Mouse (Mus musculus): ENCODE data around the gene Fam83b. TPM values are rescaled to one million over a fixed set of nuclear protein-coding genes. Genes with fewer than 3 reads are reported as not detected.

The Fam83b gene
- polyA plus RNA-seq, 1 experiment from 2014 or later = 2.2 TPM

GRCm38 (mm10) chr9:76553758-76554157 is 13.2 kb downstream of the Fam83b start:
- Histone ChIP-seq H3K9me3 (no peaks in the 10 kb centered on the region), H3K4me3 (no peak overlapping the region), H3K4me2 (replicated peaks) (no peak overlapping the region), H3K4me1 (no peaks in the 10 kb centered on the region), H3K36me3 (no peaks in the 10 kb centered on the region), H3K27me3 (no peaks in the 10 kb centered on the region), H3K27ac (no peak overlapping the region), H3K9ac (no peak overlapping the region)
- ATAC-seq (ENCODE audit: low FRiP score, low read depth) = no peak
- 52% methylated on average over 2 of the region's 2 CpGs for WGBS

GRCm38 (mm10) chr9:76553115-76553514 is 13.8 kb downstream of the Fam83b start:
- Histone ChIP-seq H3K9ac (no peak overlapping the region), H3K36me3 (no peaks in the 10 kb centered on the region), H3K4me2 (replicated peaks) (no peak overlapping the region), H3K4me1 (no peaks in the 10 kb centered on the region), H3K4me3 (no peak overlapping the region), H3K27ac (no peak overlapping the region), H3K27me3 (no peaks in the 10 kb centered on the region), H3K9me3 (no peaks in the 10 kb centered on the region)
- WGBS = 58% methylated on average over 1 of the region's 1 CpGs
- no peak for ATAC-seq (ENCODE audit: low FRiP score, low read depth)

- Histone ChIP-seq H3K4me1 (no peaks in the 10 kb centered on the region), H3K4me3 (no peak overlapping the region), H3K9me3 (no peaks in the 10 kb centered on the region), H3K9ac (no peak overlapping the region), H3K27ac (no peak overlapping the region), H3K4me2 (replicated peaks) (no peak overlapping the region), H3K36me3 (no peaks in the 10 kb centered on the region), H3K27me3 (no peaks in the 10 kb centered on the region)
- 60% methylated on average over 3 of the region's 3 CpGs for WGBS
- ATAC-seq (ENCODE audit: low FRiP score, low read depth) = no peak
Measured at GRCm38 (mm10) chr9:76546714-76547113, 20.2 kb downstream of the Fam83b start.

DNA sequence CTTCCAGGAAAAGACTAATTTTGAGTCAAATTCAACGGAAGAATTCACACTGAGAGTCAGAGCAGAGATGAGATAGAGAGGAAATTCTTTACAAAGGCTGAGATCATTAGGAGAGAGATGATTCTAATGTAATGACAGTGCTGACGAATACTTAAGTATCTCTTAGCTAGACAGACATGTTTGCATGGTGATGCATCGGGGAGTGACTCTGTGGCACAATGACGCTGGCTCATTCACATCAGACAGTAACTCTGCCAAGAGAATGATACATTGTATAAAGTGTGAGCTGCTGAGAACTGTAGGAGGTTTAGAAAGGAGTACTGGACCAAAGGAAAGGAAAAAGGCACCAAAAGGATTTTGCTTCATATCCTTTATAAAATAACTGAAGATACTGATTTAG is 26.2 kb downstream of the Fam83b start:
- H3K27ac ChIP-seq = no peak overlapping the region
- H3K9me3 ChIP-seq = no peaks in the 10 kb centered on the region
- no peak for ATAC-seq (ENCODE audit: low FRiP score, low read depth)
- H3K4me1 ChIP-seq = no peaks in the 10 kb centered on the region
- H3K36me3 ChIP-seq = no peaks in the 10 kb centered on the region
- no peak overlapping the region for H3K4me3 ChIP-seq
- no peaks in the 10 kb centered on the region for H3K27me3 ChIP-seq
- H3K9ac ChIP-seq = no peak overlapping the region
- WGBS = 80% methylated on average over 4 of the region's 4 CpGs
- no peak overlapping the region for H3K4me2 ChIP-seq (replicated peaks)

DNA sequence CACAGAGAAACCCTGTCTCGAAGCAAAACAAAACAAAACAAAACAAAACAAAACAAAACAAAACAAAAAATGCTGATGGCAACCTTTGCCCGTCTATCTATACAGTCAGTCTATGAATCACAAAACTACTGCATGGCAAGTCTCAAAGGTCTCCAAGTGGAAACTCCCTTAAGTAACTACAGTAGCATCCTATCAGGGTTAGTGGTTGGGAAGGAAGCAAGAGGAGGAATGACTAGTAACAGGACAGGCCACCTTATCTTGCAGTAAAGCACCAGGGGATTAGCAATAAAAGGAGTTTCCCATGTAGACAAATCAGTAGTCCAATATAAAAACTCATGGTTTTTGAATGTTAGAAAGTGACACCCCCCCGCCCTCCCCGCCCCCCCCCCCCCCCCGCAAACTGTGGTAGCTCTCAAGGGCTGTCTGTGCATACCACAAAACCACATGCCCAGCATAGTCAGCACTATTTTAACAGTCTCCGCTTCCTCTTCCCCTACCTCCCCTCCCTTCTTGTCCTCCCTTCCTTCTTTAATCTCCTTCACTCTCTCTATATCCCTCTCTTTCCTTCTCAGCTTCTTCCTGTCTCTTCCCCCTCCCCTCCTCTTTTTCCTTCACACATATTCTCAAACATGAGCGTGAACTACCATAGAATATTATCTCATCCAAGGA is 26.8 kb downstream of the Fam83b start:
- ATAC-seq (ENCODE audit: low FRiP score, low read depth) = no peak
- H3K9me3 ChIP-seq = no peaks in the 10 kb centered on the region
- WGBS = 94% methylated on average over 3 of the region's 7 CpGs
- no peaks in the 10 kb centered on the region for H3K36me3 ChIP-seq
- no peak overlapping the region for H3K4me3 ChIP-seq
- no peaks in the 10 kb centered on the region for H3K4me1 ChIP-seq
- no peaks in the 10 kb centered on the region for H3K27me3 ChIP-seq
- H3K9ac ChIP-seq = no peak overlapping the region
- no peak overlapping the region for H3K27ac ChIP-seq
- H3K4me2 ChIP-seq (replicated peaks) = no peak overlapping the region

DNA sequence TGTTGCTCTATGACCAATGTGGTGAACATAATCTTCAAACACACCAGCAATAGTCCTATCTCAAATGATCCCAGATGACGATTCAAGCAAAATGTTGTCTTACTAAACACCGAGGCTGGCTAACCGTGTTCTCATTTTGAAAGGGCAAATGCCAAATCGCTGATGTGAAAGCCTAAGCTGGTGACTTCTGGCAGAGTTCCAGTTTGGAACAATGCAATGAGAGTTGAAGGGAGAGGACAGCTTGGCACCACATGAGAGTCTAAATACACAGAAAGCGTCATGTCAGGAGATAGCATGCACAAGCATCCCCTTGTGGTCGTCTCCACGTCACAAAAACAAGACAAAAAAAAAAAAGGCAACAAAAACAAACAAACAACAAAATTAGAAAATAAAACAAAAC is 27.6 kb downstream of the Fam83b start:
- H3K9me3 ChIP-seq = no peaks in the 10 kb centered on the region
- no peaks in the 10 kb centered on the region for H3K4me1 ChIP-seq
- no peak overlapping the region for H3K27ac ChIP-seq
- no peak overlapping the region for H3K4me2 ChIP-seq (replicated peaks)
- WGBS = 87% methylated on average over 7 of the region's 7 CpGs
- no peak overlapping the region for H3K9ac ChIP-seq
- no peaks in the 10 kb centered on the region for H3K36me3 ChIP-seq
- H3K27me3 ChIP-seq = no peaks in the 10 kb centered on the region
- ATAC-seq (ENCODE audit: low FRiP score, low read depth) = no peak
- H3K4me3 ChIP-seq = no peak overlapping the region

DNA sequence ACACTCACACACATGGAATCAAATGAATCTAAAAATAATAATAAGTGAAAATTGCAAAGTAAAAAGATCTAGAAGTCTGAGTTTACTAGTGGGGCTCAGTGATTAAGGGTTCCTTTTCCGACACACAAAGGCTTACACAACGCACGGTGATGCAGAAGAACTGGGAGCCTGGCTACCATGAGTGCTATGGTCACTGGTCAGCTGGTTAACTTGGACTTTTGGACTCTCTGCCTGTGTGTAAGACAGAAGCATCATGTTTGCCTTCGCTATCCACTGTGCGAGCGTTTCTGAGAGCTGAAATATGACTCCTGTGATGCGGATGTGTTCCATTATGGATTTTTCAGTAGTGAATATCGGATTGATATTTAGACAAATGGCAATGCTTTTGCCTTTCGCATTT is 30.9 kb downstream of the Fam83b start:
- no peak for ATAC-seq (ENCODE audit: low FRiP score, low read depth)
- Histone ChIP-seq H3K4me1 (no peaks in the 10 kb centered on the region), H3K27ac (no peak overlapping the region), H3K27me3 (no peaks in the 10 kb centered on the region), H3K9ac (no peak overlapping the region), H3K4me2 (replicated peaks) (no peak overlapping the region), H3K4me3 (no peak overlapping the region), H3K9me3 (no peaks in the 10 kb centered on the region), H3K36me3 (no peaks in the 10 kb centered on the region)
- WGBS = 83% methylated on average over 9 of the region's 9 CpGs

DNA sequence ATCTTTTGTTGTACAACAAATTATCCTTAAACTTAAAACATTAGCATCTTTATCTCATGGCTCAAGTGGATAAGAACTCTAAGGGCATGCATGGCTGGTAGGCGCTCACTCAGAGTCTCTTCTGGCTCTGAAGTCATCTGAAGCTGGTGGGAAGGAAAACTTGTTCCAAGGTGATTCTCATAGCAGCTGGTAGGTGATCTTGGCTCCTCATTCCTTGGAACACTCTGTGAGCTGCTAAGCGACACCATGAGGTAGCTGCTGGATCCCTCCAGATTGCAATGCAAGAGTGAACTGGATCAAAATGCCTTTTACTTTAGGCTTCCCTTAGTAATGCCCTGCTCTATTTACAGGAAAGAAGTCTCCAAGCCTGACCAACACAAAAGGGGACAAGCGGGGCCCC is 34.5 kb downstream of the Fam83b start:
- H3K4me1 ChIP-seq = no peaks in the 10 kb centered on the region
- no peak overlapping the region for H3K4me2 ChIP-seq (replicated peaks)
- no peak overlapping the region for H3K27ac ChIP-seq
- no peak for ATAC-seq (ENCODE audit: low FRiP score, low read depth)
- H3K9me3 ChIP-seq = no peaks in the 10 kb centered on the region
- 91% methylated on average over 3 of the region's 3 CpGs for WGBS
- no peaks in the 10 kb centered on the region for H3K36me3 ChIP-seq
- no peak overlapping the region for H3K4me3 ChIP-seq
- no peaks in the 10 kb centered on the region for H3K27me3 ChIP-seq
- H3K9ac ChIP-seq = no peak overlapping the region

DNA sequence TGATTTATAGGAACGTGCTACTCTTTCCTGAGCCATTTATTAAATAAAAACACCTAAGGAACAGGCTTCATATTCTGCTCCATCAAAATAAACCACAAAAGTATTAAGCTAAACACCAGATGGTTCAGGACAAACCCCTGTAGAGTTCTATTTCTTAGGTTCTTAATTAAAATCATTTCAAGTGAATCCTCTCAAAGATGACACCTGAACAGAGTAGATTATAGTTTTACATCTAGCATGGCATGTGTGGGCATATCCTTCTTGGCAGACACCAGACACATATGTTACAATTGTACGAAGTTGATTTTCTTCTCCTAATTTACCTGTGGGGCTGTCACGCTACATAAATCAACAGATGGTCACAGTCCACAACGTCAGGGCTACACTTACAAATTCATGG is 35.5 kb downstream of the Fam83b start:
- no peak for ATAC-seq (ENCODE audit: low FRiP score, low read depth)
- H3K4me1 ChIP-seq = no peaks in the 10 kb centered on the region
- H3K27ac ChIP-seq = no peak overlapping the region
- no peaks in the 10 kb centered on the region for H3K9me3 ChIP-seq
- 71% methylated on average over 4 of the region's 4 CpGs for WGBS
- H3K27me3 ChIP-seq = no peaks in the 10 kb centered on the region
- no peak overlapping the region for H3K4me2 ChIP-seq (replicated peaks)
- H3K9ac ChIP-seq = no peak overlapping the region
- H3K36me3 ChIP-seq = no peaks in the 10 kb centered on the region
- H3K4me3 ChIP-seq = no peak overlapping the region

- Histone ChIP-seq H3K4me2 (replicated peaks) (no peak overlapping the region), H3K36me3 (no peaks in the 10 kb centered on the region), H3K27ac (no peak overlapping the region), H3K4me1 (no peaks in the 10 kb centered on the region), H3K9ac (no peak overlapping the region), H3K27me3 (no peaks in the 10 kb centered on the region), H3K9me3 (no peaks in the 10 kb centered on the region), H3K4me3 (no peak overlapping the region)
- ATAC-seq (ENCODE audit: low FRiP score, low read depth) = no peak
Measured at GRCm38 (mm10) chr9:76525592-76525991, 41.3 kb downstream of the Fam83b start.

DNA sequence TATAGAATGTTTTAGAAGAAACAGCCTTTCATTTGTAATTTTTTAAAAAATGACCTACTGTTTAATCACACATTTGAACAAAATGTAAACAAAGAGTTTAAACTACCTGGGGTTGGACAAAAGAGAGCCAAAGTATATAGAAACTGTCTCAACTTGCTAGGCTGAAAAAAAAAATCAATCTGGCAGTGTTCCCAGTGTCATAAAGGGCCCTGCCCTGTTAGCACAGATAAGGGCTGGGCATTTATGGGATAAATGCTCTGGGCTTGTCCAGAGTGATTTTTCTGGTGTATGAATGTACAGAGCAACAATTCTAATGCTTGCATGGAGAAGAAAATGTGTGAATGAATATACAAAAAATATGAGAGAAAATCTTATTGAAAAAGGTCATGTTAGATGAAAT is 43.8 kb downstream of the Fam83b start:
- no peak overlapping the region for H3K9ac ChIP-seq
- H3K27ac ChIP-seq = no peak overlapping the region
- H3K9me3 ChIP-seq = no peaks in the 10 kb centered on the region
- no peak overlapping the region for H3K4me2 ChIP-seq (replicated peaks)
- H3K4me3 ChIP-seq = no peak overlapping the region
- H3K27me3 ChIP-seq = no peaks in the 10 kb centered on the region
- no peaks in the 10 kb centered on the region for H3K36me3 ChIP-seq
- H3K4me1 ChIP-seq = no peaks in the 10 kb centered on the region
- no peak for ATAC-seq (ENCODE audit: low FRiP score, low read depth)

- no peak for ATAC-seq (ENCODE audit: low FRiP score, low read depth)
- Histone ChIP-seq H3K27me3 (no peaks in the 10 kb centered on the region), H3K36me3 (no peaks in the 10 kb centered on the region), H3K9ac (no peak overlapping the region), H3K4me3 (no peak overlapping the region), H3K4me1 (no peaks in the 10 kb centered on the region), H3K27ac (no peak overlapping the region), H3K4me2 (replicated peaks) (no peak overlapping the region), H3K9me3 (no peaks in the 10 kb centered on the region)
- WGBS = 88% methylated on average over 3 of the region's 3 CpGs
Measured at GRCm38 (mm10) chr9:76521640-76522039, 45.3 kb downstream of the Fam83b start.

DNA sequence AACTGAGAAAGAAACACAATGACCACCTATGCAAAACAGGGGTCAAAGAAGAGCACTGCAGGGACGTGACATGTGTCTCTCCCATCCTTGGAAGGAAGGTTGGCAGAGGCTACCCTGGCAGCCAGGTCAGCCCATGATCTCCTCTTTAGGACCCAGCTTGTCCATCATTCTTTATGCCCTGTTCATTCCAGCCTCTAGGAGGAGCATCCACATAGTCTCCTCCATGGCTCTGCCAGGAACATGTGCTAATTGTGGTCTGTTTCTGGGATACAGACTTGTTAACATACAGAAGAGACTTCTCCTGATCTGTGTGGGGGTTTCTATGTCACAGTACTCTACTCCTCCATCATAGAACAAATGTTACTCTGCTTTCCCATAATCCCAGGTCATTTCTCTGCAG is 48.3 kb downstream of the Fam83b start:
- WGBS = 72% methylated on average over 1 of the region's 1 CpGs
- Histone ChIP-seq H3K4me2 (replicated peaks) (no peak overlapping the region), H3K27me3 (no peaks in the 10 kb centered on the region), H3K36me3 (no peaks in the 10 kb centered on the region), H3K9ac (no peak overlapping the region), H3K27ac (no peak overlapping the region), H3K9me3 (no peaks in the 10 kb centered on the region), H3K4me1 (no peaks in the 10 kb centered on the region), H3K4me3 (no peak overlapping the region)
- ATAC-seq (ENCODE audit: low FRiP score, low read depth) = no peak

Measured in limb, embryonic 13.5 days (tissue).